Mouse (Mus musculus) limb, embryonic 11.5 days (tissue): ENCODE results near the gene Abca16. TPM values are rescaled to one million over a fixed set of nuclear protein-coding genes. Genes with fewer than 3 reads are reported as not detected.

ENCODE experiments used
- ATAC-seq: fragments of 200-750 bp; cut with Nextera tagmentation; 2 replicates; pipeline ENCODE4 v1.8.0; 2017; ENCODE audit warnings: low read depth; ENCODE audit not compliant: insufficient number of reproducible peaks, low FRiP score, low TSS enrichment
- DNase-seq: peaks from one replicate; pipeline ENCODE4 v3.0.0-alpha.2; 2015; ENCODE audit warnings: low spot score
- H3K27ac ChIP-seq: fragments of 300-500 bp; sonication (generic); replicated peaks from 2 replicates; pipeline ENCODE4 v1.5.1; 2014; ENCODE audit warnings: low read depth, mild to moderate bottlenecking, low read length
- H3K27me3 ChIP-seq: fragments of 300-500 bp; sonication (generic); 2 replicates; pipeline ENCODE4 v1.6.1; 2014; ENCODE audit warnings: mild to moderate bottlenecking, low read length, mixed read lengths; ENCODE audit not compliant: control insufficient read depth, insufficient read depth
- H3K36me3 ChIP-seq: fragments of 300-500 bp; sonication (generic); 2 replicates; pipeline ENCODE4 v1.6.1; 2014; ENCODE audit warnings: mild to moderate bottlenecking, low read length, moderate library complexity, mixed read lengths; ENCODE audit not compliant: control insufficient read depth, insufficient read depth
- H3K4me1 ChIP-seq: fragments of 300-500 bp; sonication (generic); 2 replicates; pipeline ENCODE4 v1.6.1; 2014; ENCODE audit warnings: low read length, mixed read lengths; ENCODE audit not compliant: control insufficient read depth, insufficient read depth
- H3K4me2 ChIP-seq: fragments of 300-500 bp; sonication (generic); 2 replicates; pipeline ENCODE4 v1.6.1; 2014; ENCODE audit warnings: low read depth, mild to moderate bottlenecking, moderate library complexity; ENCODE audit not compliant: severe bottlenecking
- H3K4me3 ChIP-seq: fragments of 300-500 bp; sonication (generic); 2 replicates; pipeline ENCODE4 v1.5.1; 2014; ENCODE audit warnings: low read depth, low read length
- H3K9ac ChIP-seq: fragments of 300-500 bp; sonication (generic); 2 replicates; pipeline ENCODE4 v1.6.1; 2014; ENCODE audit warnings: mild to moderate bottlenecking, low read length
- H3K9me3 ChIP-seq: fragments of 300-500 bp; sonication (generic); 2 replicates; pipeline ENCODE4 v1.6.1; 2016; ENCODE audit warnings: low read length; ENCODE audit not compliant: control insufficient read depth
- WGBS: fragments of 180-500 bp; shearing (Covaris S2); extraction: QIAGEN DNeasy Blood & Tissue Kit; methylation state at CpG from one replicate; pipeline ENCODE4 v1.1.7; 2014; 5-methylcytosine and 5-hydroxymethylcytosine counted together
- polyA plus RNA-seq: library from polyadenylated mRNA; unstranded; fragments of >200 nt; fragmentation: Nextera tagmentation; extraction: Ambion mirVana; gene quantifications from 2 replicates; pipeline ENCODE4 v1.2.1, GENCODE M21; 2014

The Abca16 gene
- not detected in 2 replicates for polyA plus RNA-seq

- H3K9me3 ChIP-seq, result no peaks in the 10 kb centered on the region
- no peaks in the 10 kb centered on the region for H3K4me1 ChIP-seq
- DNase-seq (peak; percentile 20), ATAC-seq (peak; percentile 60; the same call in 1 of the 2 replicates)
- H3K36me3 ChIP-seq, result no peaks in the 10 kb centered on the region
- H3K27me3 ChIP-seq, result no peaks in the 10 kb centered on the region
- H3K4me2 ChIP-seq, result no peak within 1 kb of the TSS
- no peak within 1 kb of the TSS for H3K9ac ChIP-seq
- no peak within 1 kb of the TSS for H3K27ac ChIP-seq
- H3K4me3 ChIP-seq, result no peak within 1 kb of the TSS
- WGBS, result 78% methylated on average over 10 of the region's 10 CpGs
These were observed at the start of gene Abca16 for GRCm38 (mm10) chr7:120409447-120409846. TSS of gene Abca16 (plus strand) at chr7:120409647.

GRCm38 (mm10) chr7:120361159-120361558 is 48.3 kb upstream of the Abca16 start:
- 32% methylated on average over 13 of the region's 13 CpGs for WGBS
- no peak overlapping the region for H3K4me3 ChIP-seq

GRCm38 (mm10) chr7:120412391-120412790 is 2.9 kb downstream of the Abca16 start:
- no peak for ATAC-seq
- no peak for DNase-seq
- Histone ChIP-seq H3K9me3 (no peaks in the 10 kb centered on the region), H3K4me2 (no peak overlapping the region), H3K4me1 (no peaks in the 10 kb centered on the region), H3K27ac (no peak overlapping the region), H3K36me3 (no peaks in the 10 kb centered on the region), H3K9ac (no peak overlapping the region), H3K27me3 (no peaks in the 10 kb centered on the region), H3K4me3 (no peak overlapping the region)
- WGBS, result 92% methylated on average over 1 of the region's 1 CpGs

More at GRCm38 (mm10) chr7:120361159-120361558, 48.3 kb upstream of the Abca16 start:
- no peaks in the 10 kb centered on the region for H3K4me1 ChIP-seq
- H3K27ac ChIP-seq, result no peak overlapping the region
- H3K4me2 ChIP-seq, result no peak overlapping the region
- peak; percentile 56 for DNase-seq
- H3K36me3 ChIP-seq, result no peaks in the 10 kb centered on the region
- H3K27me3 ChIP-seq, result no peaks in the 10 kb centered on the region
- H3K9ac ChIP-seq, result no peak overlapping the region
- H3K9me3 ChIP-seq, result no peaks in the 10 kb centered on the region
- ATAC-seq, result no peak; the same call in 1 of the 2 replicates

- DNase-seq (peak; percentile 70), ATAC-seq (0 out of 2 replicates have a peak, but pooled peaks have one; percentile 39)
- WGBS, result 32% methylated on average over 3 of the region's 3 CpGs
- Histone ChIP-seq H3K27ac (no peak overlapping the region), H3K4me3 (no peak overlapping the region), H3K27me3 (no peaks in the 10 kb centered on the region), H3K9ac (no peak overlapping the region), H3K4me2 (no peak overlapping the region), H3K36me3 (no peaks in the 10 kb centered on the region), H3K9me3 (no peaks in the 10 kb centered on the region), H3K4me1 (no peaks in the 10 kb centered on the region)
These were observed 17.2 kb downstream of the Abca16 start for GRCm38 (mm10) chr7:120426625-120427024.

- no peaks in the 10 kb centered on the region for H3K27me3 ChIP-seq
- H3K9me3 ChIP-seq, result no peaks in the 10 kb centered on the region
- no peaks in the 10 kb centered on the region for H3K36me3 ChIP-seq
- H3K4me1 ChIP-seq, result no peaks in the 10 kb centered on the region
- ATAC-seq, result no peak
- no peak overlapping the region for H3K27ac ChIP-seq
- no peak overlapping the region for H3K9ac ChIP-seq
- no peak overlapping the region for H3K4me2 ChIP-seq
- DNase-seq, result no peak
- H3K4me3 ChIP-seq, result no peak overlapping the region
These were observed 22.0 kb downstream of the Abca16 start for GRCm38 (mm10) chr7:120431464-120431863.

GRCm38 (mm10) chr7:120503891-120504662 is 94.6 kb downstream of the Abca16 start:
- H3K9me3 ChIP-seq, result no peaks in the 10 kb centered on the region
- H3K4me1 ChIP-seq, result no peaks in the 10 kb centered on the region
- peak overlapping the region; percentile 55; the same call in 1 of the 2 replicates for H3K9ac ChIP-seq
- peak overlapping the region; percentile 69 for H3K4me2 ChIP-seq
- no peaks in the 10 kb centered on the region for H3K27me3 ChIP-seq
- H3K27ac ChIP-seq, result no peak overlapping the region
- no peaks in the 10 kb centered on the region for H3K36me3 ChIP-seq
- WGBS, result 9% methylated on average over 28 of the region's 31 CpGs
- ATAC-seq (peak; percentile 77; the same call in 1 of the 2 replicates), DNase-seq (peak; percentile 53)
- peak overlapping the region; percentile 26 for H3K4me3 ChIP-seq

- Histone ChIP-seq H3K4me1 (no peaks in the 10 kb centered on the region), H3K27ac (no peak overlapping the region), H3K36me3 (no peaks in the 10 kb centered on the region), H3K4me2 (peak overlapping the region; percentile 69), H3K27me3 (no peaks in the 10 kb centered on the region), H3K9ac (peak overlapping the region; percentile 55; the same call in 1 of the 2 replicates), H3K4me3 (peak overlapping the region; percentile 26), H3K9me3 (no peaks in the 10 kb centered on the region)
- WGBS, result 41% methylated on average over 5 of the region's 5 CpGs
- DNase-seq, result no peak
- ATAC-seq, result no peak
These were observed 95.2 kb downstream of the Abca16 start for GRCm38 (mm10) chr7:120504663-120504979.

- H3K36me3 ChIP-seq, result no peaks in the 10 kb centered on the region
- WGBS, result 84% methylated on average over 2 of the region's 2 CpGs
These were observed 125.4 kb downstream of the Abca16 start for GRCm38 (mm10) chr7:120534805-120535204.

More at GRCm38 (mm10) chr7:120534805-120535204, 125.4 kb downstream of the Abca16 start:
- Histone ChIP-seq H3K27ac (no peak overlapping the region), H3K4me2 (no peak overlapping the region), H3K4me3 (no peak overlapping the region), H3K9me3 (no peaks in the 10 kb centered on the region), H3K27me3 (no peaks in the 10 kb centered on the region), H3K4me1 (no peaks in the 10 kb centered on the region), H3K9ac (no peak overlapping the region)
- DNase-seq (no peak), ATAC-seq (no peak)
